Mouse (Mus musculus): Measurements from ENCODE around the gene Mrm1.

DNA sequence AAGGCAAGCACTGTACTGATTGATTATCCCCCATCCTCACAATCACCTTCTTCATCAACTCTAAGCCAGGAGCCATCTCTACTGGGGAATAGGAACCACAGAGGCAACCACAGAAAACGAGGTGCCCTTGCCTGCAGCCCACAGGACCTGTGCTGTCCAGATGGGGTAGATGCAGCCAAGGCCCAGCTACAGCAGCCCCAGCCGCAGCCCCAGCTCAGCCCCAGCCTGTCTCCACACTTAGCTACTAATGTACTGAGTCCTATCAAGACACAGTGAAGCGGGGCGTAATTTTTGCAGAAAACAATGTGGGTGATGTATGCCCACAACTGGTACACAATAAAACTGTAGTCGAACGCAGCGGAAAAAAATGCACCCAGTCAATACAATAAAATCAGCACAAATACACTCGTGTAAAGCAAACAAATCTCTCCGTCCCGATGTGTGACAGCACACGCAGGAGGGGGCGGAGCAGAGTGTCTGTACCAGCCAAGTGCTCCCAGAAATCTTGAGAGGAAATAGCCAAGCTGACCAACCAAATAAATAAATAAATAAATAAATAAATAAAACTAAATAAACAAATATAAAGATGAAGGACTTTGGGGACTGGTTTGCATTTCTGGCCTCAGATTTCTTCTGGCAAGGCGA, 44.3 kb downstream of the Mrm1 start:
- TF ChIP-seq REST (IDR thresholded peaks at IDR 0.05; ENCODE audit: insufficient read depth, insufficient read length) = no peak
- no peak for TF ChIP-seq POLR2A (IDR thresholded peaks at IDR 0.05; ENCODE audit: insufficient read length, low read depth)
- no peak for TF ChIP-seq MYOD1 (IDR thresholded peaks at IDR 0.05; ENCODE audit: control insufficient read depth in 1 of 3, insufficient read length in 2 of 3, low read depth in 2 of 3)
- no peak for TF ChIP-seq USF1 (IDR thresholded peaks at IDR 0.05; ENCODE audit: low read depth)
- TF ChIP-seq POLR2AphosphoS2 (IDR thresholded peaks at IDR 0.05; ENCODE audit: insufficient read length, low read depth) = no peak
- TF ChIP-seq CEBPB (IDR thresholded peaks at IDR 0.05; ENCODE audit: insufficient read depth, poor library complexity, severe bottlenecking) = no peak
